Mouse (Mus musculus) thymus, adult 2 months (tissue): ENCODE results near the gene Afm. TPM values are rescaled to one million over a fixed set of nuclear protein-coding genes. Genes with fewer than 3 reads are reported as not detected.

ENCODE experiments used
- DNase-seq: peaks from one replicate; pipeline ENCODE4 v3.0.0; 2021
- H3K27ac ChIP-seq: fragments of 200-500 bp; 2 replicates; pipeline ENCODE4 v1.5.1; 2012; ENCODE audit warnings: low read length, control low read depth; ENCODE audit not compliant: control insufficient read depth, insufficient read depth
- H3K27me3 ChIP-seq: fragments of 200-500 bp; 2 replicates; pipeline ENCODE4 v1.6.1; 2012; ENCODE audit warnings: mild to moderate bottlenecking, low read length, moderate library complexity, mixed read lengths; ENCODE audit not compliant: control insufficient read depth, insufficient read depth
- H3K36me3 ChIP-seq: fragments of 200-500 bp; 2 replicates; pipeline ENCODE4 v1.6.1; 2012; ENCODE audit warnings: mild to moderate bottlenecking, low read length, moderate library complexity; ENCODE audit not compliant: control insufficient read depth, insufficient read depth
- H3K4me1 ChIP-seq: fragments of 200-500 bp; replicated peaks from 2 replicates; pipeline ENCODE4 v1.6.1; 2012; ENCODE audit warnings: low read length; ENCODE audit not compliant: control insufficient read depth, insufficient read depth
- H3K4me3 ChIP-seq: fragments of 200-500 bp; 2 replicates; pipeline ENCODE4 v1.5.1; 2012; ENCODE audit warnings: mild to moderate bottlenecking, low read length, control low read depth, moderate library complexity; ENCODE audit not compliant: control insufficient read depth, insufficient read depth
- CTCF ChIP-seq: fragments of 200-500 bp; IDR thresholded peaks from 2 replicates; pipeline ENCODE4 v1.5.1; 2012; ENCODE audit warnings: mild to moderate bottlenecking, control low read depth, low read length, moderate library complexity, borderline replicate concordance; ENCODE audit not compliant: control insufficient read depth, poor library complexity, insufficient read depth; ENCODE audit errors: extremely low read depth
- POLR2A ChIP-seq: fragments of 200-500 bp; IDR thresholded peaks from 2 replicates; pipeline ENCODE4 v1.6.1; 2012; ENCODE audit warnings: mild to moderate bottlenecking, low read length, control low read depth, moderate library complexity; ENCODE audit not compliant: control insufficient read depth, poor library complexity, insufficient read depth; ENCODE audit errors: extremely low read depth
- WGBS: fragments of 180-500 bp; shearing (Covaris S2); methylation state at CpG from one replicate; pipeline ENCODE4 v1.1.7; 2018; 5-methylcytosine and 5-hydroxymethylcytosine counted together
- polyA plus RNA-seq: library from polyadenylated mRNA; depleted of rRNA; stranded (reverse); fragments of >200 nt; gene quantifications from 2 replicates; pipeline ENCODE4 v1.2.3, GENCODE M21; 2012

Gene Afm
- polyA plus RNA-seq, 1 experiment: not detected

GRCm38 (mm10) chr5:90551191-90551590 lies 32.5 kb downstream of the Afm start:
- 86% methylated on average over 8 of the region's 8 CpGs for WGBS
- Histone ChIP-seq H3K36me3 (no peaks in the 10 kb centered on the region), H3K27me3 (no peaks in the 10 kb centered on the region), H3K27ac (no peak overlapping the region), H3K4me3 (no peak overlapping the region), H3K4me1 (no peaks in the 10 kb centered on the region)
- TF ChIP-seq POLR2A: no peak
- no peak for TF ChIP-seq CTCF
- DNase-seq: no peak

DNA sequence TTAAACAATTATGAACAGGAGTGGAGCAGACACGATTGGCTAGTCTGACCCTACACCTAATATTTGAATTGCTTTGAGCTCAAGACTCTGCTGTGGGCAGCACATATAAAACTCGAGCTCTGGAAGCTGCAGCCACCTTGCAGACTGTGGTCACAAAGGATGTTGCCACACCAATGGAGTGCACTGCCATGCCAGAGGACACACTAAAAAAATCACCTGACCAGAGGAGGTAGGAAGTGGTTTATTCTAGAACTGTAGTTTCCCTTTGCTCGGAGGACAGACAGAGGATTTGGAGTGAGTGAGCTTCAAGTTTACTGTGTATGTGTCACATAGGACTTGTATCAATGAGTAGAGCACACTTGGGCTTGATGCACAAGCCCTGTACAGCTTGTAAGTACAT lies 37.3 kb downstream of the Afm start:
- WGBS: 40% methylated on average over 3 of the region's 3 CpGs
- H3K36me3 ChIP-seq: no peaks in the 10 kb centered on the region
- H3K27ac ChIP-seq: no peak overlapping the region

GRCm38 (mm10) chr5:90560743-90561142 lies 42.0 kb downstream of the Afm start, which contains the start of gene 5830473C10Rik:
5830473C10Rik (plus strand) TSS chr5:90561107.
- Histone ChIP-seq H3K27me3 (no peaks in the 10 kb centered on the region), H3K36me3 (no peaks in the 10 kb centered on the region), H3K27ac (no peak within 1 kb of the TSS), H3K4me1 (no peaks in the 10 kb centered on the region), H3K4me3 (no peak within 1 kb of the TSS)
- WGBS: 94% methylated on average over 6 of the region's 6 CpGs
- TF ChIP-seq POLR2A: no peak
- TF ChIP-seq CTCF: no peak
- no peak for DNase-seq

More for the DNA sequence above, 37.3 kb downstream of the Afm start:
- no peaks in the 10 kb centered on the region for H3K4me1 ChIP-seq
- H3K4me3 ChIP-seq: no peak overlapping the region
- no peak for DNase-seq
- H3K27me3 ChIP-seq: no peaks in the 10 kb centered on the region
- TF ChIP-seq CTCF (no peak), POLR2A (no peak)

- Histone ChIP-seq H3K4me1 (no peaks in the 10 kb centered on the region), H3K27me3 (no peaks in the 10 kb centered on the region), H3K36me3 (no peaks in the 10 kb centered on the region), H3K4me3 (no peak overlapping the region), H3K27ac (no peak overlapping the region)
- 96% methylated on average over 11 of the region's 11 CpGs for WGBS
- TF ChIP-seq POLR2A: no peak
- no peak for TF ChIP-seq CTCF
- no peak for DNase-seq
Measured at GRCm38 (mm10) chr5:90561721-90562275, 43.1 kb downstream of the Afm start.

DNA sequence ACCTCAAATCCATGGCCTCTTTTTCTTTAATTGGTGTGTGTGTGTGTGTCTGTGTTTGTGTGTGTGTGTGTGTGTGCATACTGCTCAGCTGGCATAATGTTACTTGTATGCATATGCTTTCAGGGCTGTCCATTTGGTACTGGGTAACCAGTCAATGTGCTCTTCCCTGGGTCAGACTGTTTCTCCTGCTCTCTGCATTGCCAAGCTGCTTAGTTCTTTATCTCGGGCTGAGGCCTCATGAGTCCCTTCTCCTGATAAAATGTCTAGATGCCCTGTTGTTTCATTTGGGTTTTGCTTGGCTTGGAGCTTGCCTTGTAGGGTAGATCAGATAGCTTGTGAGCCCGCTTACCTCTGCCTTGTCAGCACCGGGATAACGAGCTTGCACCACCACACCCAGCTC lies 44.1 kb downstream of the Afm start:
- WGBS: 95% methylated on average over 4 of the region's 4 CpGs
- Histone ChIP-seq H3K4me1 (no peaks in the 10 kb centered on the region), H3K27ac (no peak overlapping the region), H3K36me3 (no peaks in the 10 kb centered on the region), H3K27me3 (no peaks in the 10 kb centered on the region), H3K4me3 (no peak overlapping the region)
- TF ChIP-seq CTCF: no peak
- TF ChIP-seq POLR2A: no peak
- no peak for DNase-seq

- H3K4me1 ChIP-seq: no peaks in the 10 kb centered on the region
- no peaks in the 10 kb centered on the region for H3K27me3 ChIP-seq
- no peak for DNase-seq
- H3K36me3 ChIP-seq: no peaks in the 10 kb centered on the region
- TF ChIP-seq CTCF: no peak
- TF ChIP-seq POLR2A: no peak
- WGBS: 92% methylated on average over 4 of the region's 4 CpGs
- no peak overlapping the region for H3K4me3 ChIP-seq
- no peak overlapping the region for H3K27ac ChIP-seq
Measured at GRCm38 (mm10) chr5:90564161-90564560, 45.4 kb downstream of the Afm start.

DNA sequence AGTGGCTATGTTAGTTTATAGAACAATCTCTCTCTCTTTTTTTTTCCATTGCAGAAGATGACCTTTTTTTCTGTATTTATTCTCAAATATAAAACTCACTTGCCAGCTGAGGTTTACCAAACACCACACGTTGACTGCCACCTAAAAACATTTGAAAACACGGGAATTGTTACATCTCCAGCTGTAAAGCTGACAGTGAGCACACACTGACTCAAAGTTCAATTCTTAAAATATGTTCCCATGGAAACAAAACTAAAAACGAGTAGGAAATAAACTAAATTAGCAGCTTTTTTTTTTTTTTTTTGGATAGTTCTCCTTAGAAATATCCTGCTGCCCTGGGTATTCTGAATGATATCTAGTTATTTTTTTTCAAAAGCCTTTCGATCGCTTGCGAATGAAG lies 46.5 kb downstream of the Afm start:
- 86% methylated on average over 6 of the region's 6 CpGs for WGBS
- TF ChIP-seq POLR2A (no peak), CTCF (no peak)
- Histone ChIP-seq H3K36me3 (no peaks in the 10 kb centered on the region), H3K4me1 (no peaks in the 10 kb centered on the region), H3K4me3 (no peak overlapping the region), H3K27me3 (no peaks in the 10 kb centered on the region), H3K27ac (no peak overlapping the region)
- no peak for DNase-seq
